Mouse (Mus musculus) liver, postnatal 0 days (tissue): ENCODE results near the gene Hmgxb4. TPM values are rescaled to one million over a fixed set of nuclear protein-coding genes. Genes with fewer than 3 reads are reported as not detected.
"Not testable (repeated sequence)": the region's sequence is repeated elsewhere in the genome, so short reads cannot be mapped to it uniquely, and the experiment has no call there.

ENCODE experiments used
- ATAC-seq: fragments of 200-750 bp; cut with Nextera tagmentation; 2 replicates; pipeline ENCODE4 v1.8.0; 2017; ENCODE audit warnings: mild to moderate bottlenecking, moderate library complexity
- DNase-seq: peaks from one replicate; pipeline ENCODE4 v3.0.0-alpha.2; 2016
- H3K27ac ChIP-seq: fragments of 300-500 bp; sonication (generic); 2 replicates; pipeline ENCODE4 v1.5.1; 2014; ENCODE audit warnings: antibody characterized with exemption, moderate library complexity, mild to moderate bottlenecking, low read depth
- H3K27me3 ChIP-seq: fragments of 300-500 bp; sonication (generic); 2 replicates; pipeline ENCODE4 v1.6.1; 2014; ENCODE audit warnings: low read length, control low read depth, mixed read lengths; ENCODE audit not compliant: insufficient read depth
- H3K36me3 ChIP-seq: fragments of 300-500 bp; sonication (generic); replicated peaks from 2 replicates; pipeline ENCODE4 v1.6.1; 2014; ENCODE audit warnings: mild to moderate bottlenecking, control low read depth, low read length, moderate library complexity, mixed read lengths; ENCODE audit not compliant: insufficient read depth
- H3K4me1 ChIP-seq: fragments of 300-500 bp; sonication (generic); 2 replicates; pipeline ENCODE4 v1.6.1; 2014; ENCODE audit warnings: antibody characterized with exemption, mild to moderate bottlenecking, control low read depth; ENCODE audit not compliant: insufficient read depth
- H3K4me2 ChIP-seq: fragments of 300-500 bp; sonication (generic); 2 replicates; pipeline ENCODE4 v1.6.1; 2014; ENCODE audit warnings: low read depth, mild to moderate bottlenecking, low read length, moderate library complexity, mixed read lengths
- H3K4me3 ChIP-seq: fragments of 300-500 bp; sonication (generic); 2 replicates; pipeline ENCODE4 v1.5.1; 2014; ENCODE audit warnings: low read depth, low read length
- H3K9ac ChIP-seq: fragments of 300-500 bp; sonication (generic); replicated peaks from 2 replicates; pipeline ENCODE4 v1.6.1; 2014; ENCODE audit warnings: mild to moderate bottlenecking, moderate library complexity
- H3K9me3 ChIP-seq: fragments of 300-500 bp; sonication (generic); 2 replicates; pipeline ENCODE4 v1.6.1; 2016; ENCODE audit warnings: mild to moderate bottlenecking, control low read depth, low read length, mixed read lengths
- CTCF ChIP-seq: sonication (generic); IDR thresholded peaks from 2 replicates; pipeline ENCODE4 v1.5.1; 2016; ENCODE audit warnings: antibody characterized with exemption, low read depth
- EP300 ChIP-seq: IDR thresholded peaks from 2 replicates; pipeline ENCODE4 v1.6.1; 2016; ENCODE audit warnings: antibody characterized with exemption, low read depth, mild to moderate bottlenecking
- WGBS: fragments of 180-500 bp; shearing (Covaris S2); extraction: QIAGEN DNeasy Blood & Tissue Kit; methylation state at CpG from one replicate; pipeline ENCODE4 v1.1.7; 2014; ENCODE audit not compliant: insufficient replicate concordance; 5-methylcytosine and 5-hydroxymethylcytosine counted together
- polyA plus RNA-seq: library from polyadenylated mRNA; unstranded; fragments of >200 nt; fragmentation: Nextera tagmentation; extraction: Ambion mirVana; gene quantifications from 2 replicates; pipeline ENCODE4 v1.2.1, GENCODE M21; 2015

Hmgxb4 gene
- 5.5 and 6.6 TPM in 2 replicates for polyA plus RNA-seq

DNA sequence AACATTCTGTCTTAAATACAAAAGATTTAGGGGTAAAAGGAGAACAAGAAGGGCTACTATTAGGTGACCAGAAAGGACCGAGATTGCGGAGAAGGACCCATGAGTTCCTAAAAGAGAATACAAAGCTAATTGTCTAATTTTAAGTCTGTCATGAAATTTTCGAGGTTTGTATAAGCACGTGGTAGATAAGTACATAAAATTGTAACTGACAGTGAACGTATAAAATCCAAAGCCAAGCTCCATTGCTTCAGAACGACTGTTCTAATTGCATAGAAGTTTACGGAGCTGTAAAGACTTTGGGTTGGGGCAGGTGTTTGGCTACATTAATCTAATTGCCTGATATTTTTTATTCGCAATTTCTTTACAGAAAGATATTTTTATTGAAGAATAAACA, at the start of gene Hmgxb4:
Gene Hmgxb4 (plus strand): TSS at position 276 of the 394 bp plus-strand sequence.
- no peaks in the 10 kb centered on the region for H3K9me3 ChIP-seq
- peaks cover 8% of the 10 kb centered on the region for H3K4me1 ChIP-seq
- H3K4me2 ChIP-seq, result peak within 1 kb of the TSS; percentile 72
- 11% methylated on average over 8 of the region's 8 CpGs for WGBS
- no peak for TF ChIP-seq CTCF
- TF ChIP-seq EP300, result no peak
- H3K36me3 ChIP-seq, result no peaks in the 10 kb centered on the region
- H3K27me3 ChIP-seq, result no peaks in the 10 kb centered on the region
- H3K9ac ChIP-seq, result peak within 1 kb of the TSS; percentile 97
- peak within 1 kb of the TSS; percentile 83 for H3K4me3 ChIP-seq
- peak within 1 kb of the TSS; percentile 88 for H3K27ac ChIP-seq
- ATAC-seq, result no peak
- no peak for DNase-seq

GRCm38 (mm10) chr8:74949445-74949844, 43.7 kb upstream of the Hmgxb4 start:
- no peaks in the 10 kb centered on the region for H3K4me1 ChIP-seq
- no peak overlapping the region for H3K27ac ChIP-seq
- WGBS, result 85% methylated on average over 1 of the region's 1 CpGs

DNA sequence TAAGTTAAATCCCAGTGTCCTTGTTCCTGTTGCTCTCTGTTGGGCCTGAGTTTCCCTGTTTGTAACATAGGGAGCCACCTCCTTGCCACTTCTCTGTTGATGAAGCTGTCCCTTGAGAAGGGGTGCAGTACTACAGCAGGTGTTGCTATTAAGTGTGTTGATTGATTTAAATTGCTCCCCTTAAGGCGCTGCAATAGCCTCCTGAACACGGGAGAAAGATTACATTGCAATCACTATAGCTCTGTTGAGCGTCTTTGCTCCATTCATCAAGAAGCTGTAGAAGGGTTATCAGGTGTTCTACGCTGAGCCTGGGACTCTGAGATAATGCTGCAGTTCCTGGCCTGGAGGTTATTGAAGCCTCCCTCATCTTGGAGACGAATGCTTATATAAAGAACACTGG, 29.2 kb upstream of the Hmgxb4 start:
- H3K27me3 ChIP-seq, result no peaks in the 10 kb centered on the region
- no peaks in the 10 kb centered on the region for H3K4me1 ChIP-seq
- DNase-seq (no peak), ATAC-seq (no peak)
- 57% methylated on average over 5 of the region's 5 CpGs for WGBS
- no peak overlapping the region for H3K9ac ChIP-seq
- H3K4me2 ChIP-seq, result no peak overlapping the region
- H3K27ac ChIP-seq, result no peak overlapping the region
- no peaks in the 10 kb centered on the region for H3K9me3 ChIP-seq
- no peak overlapping the region for H3K4me3 ChIP-seq
- no peaks in the 10 kb centered on the region for H3K36me3 ChIP-seq
- TF ChIP-seq CTCF, result no peak
- no peak for TF ChIP-seq EP300

More at GRCm38 (mm10) chr8:74949445-74949844, 43.7 kb upstream of the Hmgxb4 start:
- H3K9me3 ChIP-seq, result no peaks in the 10 kb centered on the region
- TF ChIP-seq CTCF, result no peak
- TF ChIP-seq EP300, result no peak
- ATAC-seq (no peak), DNase-seq (no peak)
- no peak overlapping the region for H3K9ac ChIP-seq
- H3K27me3 ChIP-seq, result no peaks in the 10 kb centered on the region
- no peak overlapping the region for H3K4me3 ChIP-seq
- no peaks in the 10 kb centered on the region for H3K36me3 ChIP-seq
- H3K4me2 ChIP-seq, result no peak overlapping the region

GRCm38 (mm10) chr8:74970286-74970685, 22.9 kb upstream of the Hmgxb4 start:
- not testable (repeated sequence) for H3K4me2 ChIP-seq, ATAC-seq, H3K27me3 ChIP-seq, H3K4me3 ChIP-seq, H3K27ac ChIP-seq, DNase-seq, H3K9ac ChIP-seq, H3K9me3 ChIP-seq, H3K36me3 ChIP-seq, H3K4me1 ChIP-seq
- WGBS, result 84% methylated on average over 3 of the region's 3 CpGs

DNA sequence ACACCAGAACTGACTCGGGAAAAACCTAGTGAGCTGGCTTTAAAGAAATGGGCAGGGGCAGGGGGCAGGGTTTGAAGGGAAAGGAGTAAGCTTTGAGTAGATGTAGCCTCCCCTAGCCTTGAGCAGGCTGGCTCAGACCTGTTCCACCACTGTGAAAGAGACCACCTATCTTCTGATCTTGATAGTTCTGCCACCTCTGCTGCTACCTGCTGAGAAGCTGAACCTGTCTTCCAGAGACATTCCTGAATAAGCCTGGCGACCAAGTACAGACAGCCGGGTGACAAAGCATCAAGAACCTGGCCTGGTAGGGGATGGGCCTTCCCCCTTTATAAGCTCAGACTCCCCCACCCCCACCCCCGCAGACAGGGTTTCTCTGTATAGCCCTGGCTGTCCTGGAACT, 21.5 kb upstream of the Hmgxb4 start:
- no peak overlapping the region for H3K4me2 ChIP-seq
- no peaks in the 10 kb centered on the region for H3K27me3 ChIP-seq
- H3K36me3 ChIP-seq, result no peaks in the 10 kb centered on the region
- no peak overlapping the region for H3K9ac ChIP-seq
- no peak for TF ChIP-seq CTCF
- no peak for TF ChIP-seq EP300
- ATAC-seq, result no peak
- H3K4me1 ChIP-seq, result no peaks in the 10 kb centered on the region
- H3K4me3 ChIP-seq, result no peak overlapping the region
- WGBS, result 67% methylated on average over 4 of the region's 4 CpGs
- DNase-seq, result no peak
- H3K27ac ChIP-seq, result no peak overlapping the region
- H3K9me3 ChIP-seq, result no peaks in the 10 kb centered on the region

GRCm38 (mm10) chr8:74972322-74972883, 20.8 kb upstream of the Hmgxb4 start:
- Histone ChIP-seq H3K4me2 (no peak overlapping the region), H3K27me3 (no peaks in the 10 kb centered on the region), H3K9ac (no peak overlapping the region), H3K36me3 (no peaks in the 10 kb centered on the region), H3K9me3 (no peaks in the 10 kb centered on the region), H3K4me1 (no peaks in the 10 kb centered on the region), H3K4me3 (no peak overlapping the region), H3K27ac (no peak overlapping the region)
- ATAC-seq (no peak), DNase-seq (no peak)
- WGBS, result 63% methylated on average over 7 of the region's 7 CpGs
- TF ChIP-seq CTCF (no peak), EP300 (no peak)
